Mouse (Mus musculus) megakaryocyte progenitor cell, adult 5-6 weeks (primary cell): ENCODE measurements around the gene Cdkn2d. TPM values are rescaled to one million over a fixed set of nuclear protein-coding genes. Genes with fewer than 3 reads are reported as not detected.
"Not testable (repeated sequence)": the region's sequence is repeated elsewhere in the genome, so short reads cannot be mapped to it uniquely, and the experiment has no call there.

Source experiments
- ATAC-seq: replicated peaks from 2 replicates; pipeline ENCODE4 v1.8.0; 2016; ENCODE audit warnings: mild to moderate bottlenecking, moderate TSS enrichment, inconsistent platforms; ENCODE audit not compliant: poor library complexity
- total RNA-seq, 2 experiments: library from RNA; stranded (forward) in 1 of 2; stranded (reverse) in 1 of 2; fragments of 157-497, 149-512 nt in 1 of 2; fragments of 200-1000 nt in 1 of 2; gene quantifications; 2 replicates each; pipeline versions ENCODE4 v1.2.3 to v1.2.4; 2015 to 2017

The Cdkn2d gene
- total RNA-seq, 2 experiments from 2014 or later, result 16.1 to 24.1 TPM

GRCm38 (mm10) chr9:21319503-21319902 is 28.3 kb upstream of the Cdkn2d start:
- ATAC-seq, result no peak

DNA sequence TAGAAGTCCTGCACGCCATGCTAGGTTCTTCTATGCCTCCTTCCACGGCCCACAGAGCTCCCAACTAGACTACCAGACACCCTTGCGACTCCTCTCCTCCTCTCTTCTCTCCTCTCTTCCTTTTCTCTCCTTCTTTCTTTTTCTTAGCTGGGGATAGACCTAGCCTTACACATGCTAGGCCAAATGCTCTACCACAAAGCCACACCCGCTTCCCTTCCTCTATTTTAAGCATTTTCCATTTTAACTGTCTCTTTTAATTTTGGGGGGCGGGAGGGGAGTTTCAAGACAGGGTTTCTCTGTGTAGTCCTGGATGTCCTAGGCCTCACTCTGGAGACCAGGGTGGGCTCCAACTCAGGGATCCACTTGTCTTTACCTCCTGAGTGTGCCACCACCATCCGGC is 27.6 kb upstream of the Cdkn2d start:
- no peak for ATAC-seq

DNA sequence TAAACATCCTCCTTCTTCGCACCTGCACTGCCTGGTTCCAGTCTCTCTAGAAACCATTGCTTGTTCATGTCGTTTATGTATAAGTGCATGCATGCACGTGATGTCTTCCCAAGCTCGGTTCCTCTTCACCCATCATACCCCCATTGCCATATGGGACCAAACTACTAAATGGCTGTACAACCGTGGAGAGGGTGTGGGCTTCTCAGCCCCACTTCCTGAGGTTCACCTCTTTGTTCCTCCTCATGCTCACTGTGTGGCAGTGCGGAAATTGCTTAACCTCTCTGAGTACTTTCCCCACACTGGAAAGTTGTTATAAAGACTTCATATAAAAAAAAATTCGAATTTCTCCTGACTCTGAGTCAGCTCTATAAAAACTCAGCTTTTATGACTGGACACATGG is 25.5 kb upstream of the Cdkn2d start:
- ATAC-seq, result peak; percentile 42

DNA sequence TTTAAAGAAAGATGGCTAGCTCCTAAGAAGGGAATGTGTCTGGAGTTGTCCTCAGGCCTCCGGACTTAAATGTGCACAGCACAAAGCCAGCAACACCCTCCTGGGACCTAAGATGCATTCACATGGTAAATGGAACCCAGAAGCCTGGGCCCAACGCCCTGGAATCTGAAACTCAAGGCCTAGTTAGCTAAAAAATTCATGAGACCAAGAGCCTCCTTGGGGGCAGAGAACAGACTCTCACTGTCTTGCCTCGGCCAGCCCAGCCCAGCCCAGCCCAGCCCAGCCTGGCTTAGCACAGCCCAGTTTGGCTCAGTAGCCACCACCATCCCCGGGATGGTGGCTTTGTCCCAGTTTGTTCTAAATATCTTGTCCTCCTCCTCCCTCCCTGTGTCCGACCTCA is 24.2 kb upstream of the Cdkn2d start:
- no peak for ATAC-seq

DNA sequence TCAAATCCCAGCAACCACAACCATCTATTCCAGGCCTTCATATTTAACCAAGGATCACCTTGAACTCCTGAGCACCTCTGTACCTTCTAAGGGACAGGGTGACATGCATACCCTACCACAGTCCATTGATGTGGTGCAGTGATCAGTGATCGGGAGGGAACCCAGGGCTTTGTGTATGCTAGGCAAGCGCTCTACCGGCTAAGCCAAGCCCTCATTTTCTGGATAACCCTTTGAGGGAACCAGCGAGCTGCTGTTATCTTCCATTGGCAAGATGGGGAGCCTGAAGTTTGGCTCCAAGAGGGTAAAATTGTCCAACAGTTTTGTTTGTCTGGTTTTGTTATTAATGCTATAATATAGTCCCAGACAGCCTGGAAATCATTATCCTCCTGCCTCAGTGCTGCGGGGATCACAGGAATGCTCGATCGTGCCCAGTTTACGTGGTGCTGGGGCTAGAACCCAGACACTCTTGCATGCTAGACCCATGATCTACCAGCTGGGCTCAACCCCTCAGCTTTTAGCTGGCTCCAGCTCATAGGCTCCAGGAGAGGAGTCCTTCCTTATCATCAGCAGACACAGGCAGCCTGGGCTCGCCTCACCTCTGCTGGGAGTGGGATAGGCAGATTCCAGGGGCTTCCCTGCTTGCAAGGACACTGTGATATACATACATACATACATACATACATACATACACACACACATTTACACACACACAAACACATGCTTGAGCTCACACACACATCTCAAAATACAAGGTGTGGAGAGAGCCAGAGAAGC is 23.3 kb upstream of the Cdkn2d start:
- peak; percentile 32; the same call in 1 of the 2 replicates for ATAC-seq

- ATAC-seq, result peak; percentile 85
These were observed 22.2 kb upstream of the Cdkn2d start for GRCm38 (mm10) chr9:21313394-21313793.

- ATAC-seq, result no peak
These were observed 20.9 kb upstream of the Cdkn2d start, which contains the start of gene Ap1m2 for GRCm38 (mm10) chr9:21312134-21312533. Gene Ap1m2, minus strand, starts transcription at chr9:21312337.

DNA sequence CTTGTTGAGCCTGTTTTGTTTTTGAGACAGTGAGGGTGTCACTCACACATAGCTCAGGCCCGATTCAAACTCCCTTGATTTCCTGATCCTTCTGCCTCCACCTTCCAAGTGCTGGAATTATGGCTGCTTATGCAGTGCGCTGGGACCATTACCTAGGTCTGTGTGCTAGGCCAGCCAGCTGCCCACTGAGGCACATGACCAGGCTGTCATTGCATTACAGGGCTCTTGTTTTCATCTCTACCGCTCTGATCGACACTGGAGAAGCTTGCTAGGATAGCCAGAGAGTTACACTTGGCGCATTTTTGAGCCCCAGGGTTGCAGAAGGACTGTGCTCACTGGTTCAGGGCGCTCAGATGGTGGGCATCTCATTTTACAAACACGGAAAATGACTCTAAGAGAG is 20.5 kb upstream of the Cdkn2d start:
- no peak for ATAC-seq

GRCm38 (mm10) chr9:21309150-21309741 is 18.0 kb upstream of the Cdkn2d start:
- peak; percentile 72 for ATAC-seq

DNA sequence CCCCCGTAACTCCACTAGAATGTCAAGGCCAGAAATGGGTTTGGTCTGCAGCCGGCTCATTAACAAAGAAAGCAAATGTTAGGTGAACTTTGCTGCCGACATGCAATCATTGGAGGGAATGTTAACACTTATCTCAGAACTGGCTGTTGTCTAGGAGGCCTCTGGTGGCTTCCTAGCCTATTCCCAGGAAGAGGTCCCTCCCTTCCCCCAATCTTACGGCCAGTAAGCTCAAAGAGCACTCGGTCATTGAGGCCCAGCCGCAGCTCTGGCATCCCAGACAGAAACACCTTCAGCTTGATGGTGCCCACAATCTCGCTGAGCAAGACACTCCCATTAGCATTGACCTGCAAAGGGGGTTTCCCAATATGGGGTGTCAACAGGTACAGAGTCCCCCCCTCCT is 13.9 kb upstream of the Cdkn2d start:
- no peak for ATAC-seq

DNA sequence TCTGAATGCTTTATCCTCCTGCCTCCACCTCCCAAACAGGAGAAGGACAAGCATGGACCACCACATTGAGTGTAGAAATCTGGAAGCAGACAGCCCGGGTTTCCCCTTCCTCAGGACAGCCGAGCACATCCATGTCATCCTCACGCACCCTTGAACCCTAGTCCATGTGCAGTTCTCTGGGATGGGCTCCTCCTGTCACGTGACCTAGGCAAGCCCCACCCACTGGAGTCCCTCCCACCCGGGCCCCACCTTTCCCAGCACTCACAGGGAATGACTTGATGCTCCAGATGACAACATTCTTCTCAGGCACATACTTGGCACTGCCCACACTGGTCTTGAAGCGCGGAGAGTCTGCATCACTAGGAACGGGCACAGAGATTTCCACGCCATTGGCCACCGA is 7.8 kb upstream of the Cdkn2d start:
- no peak for ATAC-seq

- ATAC-seq, result no peak
These were observed 1.1 kb upstream of the Cdkn2d start for GRCm38 (mm10) chr9:21292271-21292670.

DNA sequence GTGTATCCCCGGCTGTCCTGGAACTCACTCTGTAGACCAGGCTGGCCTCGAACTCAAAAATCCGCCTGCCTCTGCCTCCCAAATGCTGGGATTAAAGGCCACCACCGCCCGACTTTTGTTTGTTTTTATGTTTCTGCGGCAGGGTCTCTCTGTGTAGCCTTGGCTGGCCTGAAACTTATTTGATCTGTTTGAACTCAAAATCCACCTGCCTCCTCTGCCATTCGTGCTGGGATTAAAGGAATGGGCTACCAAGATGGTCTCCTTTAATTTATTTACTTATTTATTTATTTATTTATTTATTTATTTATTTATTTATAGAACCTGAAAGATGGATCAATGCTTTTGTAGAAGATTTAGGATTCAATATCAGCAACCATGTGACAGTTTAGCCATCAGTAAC is 661 bp upstream of the Cdkn2d start:
- not testable (repeated sequence) for ATAC-seq

- ATAC-seq, result peak; percentile 1
These were observed 618 bp downstream of the Cdkn2d start for GRCm38 (mm10) chr9:21290589-21290988.

DNA sequence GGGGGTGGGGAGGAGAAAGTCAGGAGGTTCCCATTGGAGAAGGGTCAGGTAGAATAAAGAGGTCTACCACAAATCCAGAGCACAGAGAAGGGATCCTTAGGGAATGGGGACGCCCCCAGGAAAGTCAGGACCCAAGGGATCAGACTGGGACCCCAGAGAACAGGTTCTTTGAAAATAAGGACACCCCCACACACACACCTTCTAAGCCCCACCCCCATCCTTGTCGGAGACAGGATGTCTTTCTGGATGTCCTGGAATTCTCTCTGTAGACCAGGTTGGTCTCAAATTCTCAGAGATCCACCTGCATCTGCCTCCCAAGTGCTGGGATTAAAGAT is 1.9 kb downstream of the Cdkn2d start:
- no peak for ATAC-seq

- no peak for ATAC-seq
These were observed 2.5 kb downstream of the Cdkn2d start for GRCm38 (mm10) chr9:21288404-21289336.

GRCm38 (mm10) chr9:21287571-21288402 is 3.4 kb downstream of the Cdkn2d start, which contains the start of gene Kri1:
Gene Kri1, minus strand, starts transcription at chr9:21287969.
- ATAC-seq, result peak; percentile 67

DNA sequence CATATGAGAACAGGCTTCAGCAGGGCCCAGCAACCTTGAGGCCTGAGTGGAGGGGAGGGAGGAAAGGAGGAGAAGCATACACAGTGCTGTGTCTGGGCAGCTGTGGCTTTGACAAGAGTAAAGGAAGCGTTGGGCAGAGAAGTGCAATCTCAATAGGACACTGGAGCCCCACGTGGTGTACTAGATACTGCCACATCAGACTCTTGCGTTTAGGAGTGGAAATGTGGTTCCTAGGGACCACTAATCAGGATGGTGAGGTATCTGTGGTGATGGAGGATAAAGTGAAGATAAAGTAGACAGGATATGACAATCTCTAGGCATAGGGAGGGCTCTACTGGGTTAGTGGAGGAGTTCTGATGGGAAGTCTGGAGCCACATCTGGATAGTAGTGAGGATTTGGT is 4.5 kb downstream of the Cdkn2d start:
- ATAC-seq, result peak; percentile 5; the same call in 1 of the 2 replicates

- ATAC-seq, result no peak
These were observed 7.2 kb downstream of the Cdkn2d start for GRCm38 (mm10) chr9:21283994-21284393.

DNA sequence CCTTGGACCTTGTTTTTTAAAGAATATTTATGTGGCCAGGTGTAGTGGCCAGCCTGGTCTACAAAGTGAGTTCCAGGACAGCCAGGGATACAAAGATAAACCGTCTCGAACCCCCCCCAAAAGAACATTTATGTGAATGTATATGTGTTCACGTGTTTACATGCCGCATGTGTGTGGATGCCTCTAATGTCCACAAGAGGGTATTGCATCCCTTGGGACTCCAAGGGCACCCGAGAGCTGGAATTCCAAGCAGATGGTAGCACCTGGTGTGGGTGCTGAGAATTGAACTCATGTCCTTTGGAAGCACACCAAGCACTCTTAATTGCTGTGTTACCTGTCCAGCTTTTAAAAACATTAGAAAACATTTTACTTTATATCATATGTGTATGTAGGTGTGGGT is 7.6 kb downstream of the Cdkn2d start:
- ATAC-seq, result no peak

GRCm38 (mm10) chr9:21277776-21278175 is 13.4 kb downstream of the Cdkn2d start:
- no peak for ATAC-seq
